Mouse (Mus musculus) ES-Bruce4 (cell line): ENCODE results near the gene Gm20695.

Experiments
- CTCF ChIP-seq: IDR thresholded peaks from one replicate; pipeline ENCODE4 v1.8.1; 2011; ENCODE audit warnings: low read depth, low read length
- EP300 ChIP-seq: IDR thresholded peaks from 2 replicates; pipeline ENCODE4 v1.6.1; 2011; ENCODE audit warnings: low read depth, low read length; ENCODE audit not compliant: insufficient read depth
- POLR2A ChIP-seq: IDR thresholded peaks from one replicate; pipeline ENCODE4 v1.8.1; 2011; ENCODE audit warnings: low read length; ENCODE audit not compliant: insufficient read depth

- TF ChIP-seq POLR2A (no peak), CTCF (no peak), EP300 (no peak)
These were observed 36.6 kb upstream of the Gm20695 start for GRCm38 (mm10) chr16:3847871-3848270.
